Mouse (Mus musculus) C2C12 (cell line): Measurements from ENCODE around the gene Cttnbp2.

Source experiments
- CEBPB ChIP-seq: IDR thresholded peaks from one replicate; pipeline ENCODE4 v1.6.1; 2011; ENCODE audit warnings: low read depth, mild to moderate bottlenecking, control low read depth, moderate library complexity
- CTCF ChIP-seq: IDR thresholded peaks from one replicate; pipeline ENCODE4 v1.5.1; 2011; ENCODE audit not compliant: control insufficient read depth, insufficient read depth, insufficient read length
- FOSL1 ChIP-seq: IDR thresholded peaks from one replicate; pipeline ENCODE4 v1.8.0; 2011; ENCODE audit warnings: mild to moderate bottlenecking, low read length; ENCODE audit not compliant: poor library complexity, insufficient read depth, severe bottlenecking
- MAX ChIP-seq: IDR thresholded peaks from one replicate; pipeline ENCODE4 v1.6.1; 2011; ENCODE audit warnings: mild to moderate bottlenecking, control low read depth
- MYOD1 ChIP-seq: IDR thresholded peaks from one replicate; pipeline ENCODE4 v1.6.1; 2011; ENCODE audit warnings: low read depth; ENCODE audit not compliant: control insufficient read depth, insufficient read length
- MYOG ChIP-seq: IDR thresholded peaks from one replicate; pipeline ENCODE4 v1.6.1; 2011; ENCODE audit not compliant: control insufficient read depth, insufficient read length; ENCODE audit errors: extremely low read depth
- USF1 ChIP-seq: IDR thresholded peaks from one replicate; pipeline ENCODE4 v1.6.1; 2011; ENCODE audit warnings: low read depth, mild to moderate bottlenecking, control low read depth, moderate library complexity

DNA sequence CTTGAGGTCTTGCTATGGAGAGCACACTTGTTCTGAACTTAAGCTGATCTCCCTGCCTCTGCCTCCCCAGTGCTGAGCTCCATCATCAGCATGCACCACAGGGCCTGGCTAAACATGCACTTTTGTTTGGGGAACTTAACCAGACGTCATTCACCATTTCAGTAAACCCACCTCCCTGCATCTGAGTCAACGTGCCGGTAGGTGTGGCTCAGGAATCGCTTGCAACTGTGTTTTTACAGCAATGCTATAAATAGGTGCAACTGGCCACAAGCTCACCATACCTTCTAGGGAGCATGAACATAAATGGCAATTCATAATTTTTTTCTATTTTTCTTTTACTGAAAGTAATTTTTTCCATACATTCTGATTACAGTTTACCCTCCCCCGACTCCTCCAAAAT, 14.8 kb downstream of the Cttnbp2 start:
- TF ChIP-seq CTCF (no peak), CEBPB (no peak), USF1 (no peak), MAX (no peak), MYOD1 (no peak), MYOG (no peak), FOSL1 (no peak)
